Mouse (Mus musculus) skeletal muscle tissue, adult 2 months (tissue): ENCODE measurements at regions not wholly inside any gene's neighbourhood (a gene's known extent, or its start where the extent isn't known, plus 50 kb on each side); places are given as distances from the start of the nearest gene placed in this dataset.

ENCODE experiments used
- DNase-seq: peaks from one replicate; pipeline ENCODE4 v3.0.0-alpha.2; 2012; ENCODE audit warnings: low read depth, low spot score

DNA sequence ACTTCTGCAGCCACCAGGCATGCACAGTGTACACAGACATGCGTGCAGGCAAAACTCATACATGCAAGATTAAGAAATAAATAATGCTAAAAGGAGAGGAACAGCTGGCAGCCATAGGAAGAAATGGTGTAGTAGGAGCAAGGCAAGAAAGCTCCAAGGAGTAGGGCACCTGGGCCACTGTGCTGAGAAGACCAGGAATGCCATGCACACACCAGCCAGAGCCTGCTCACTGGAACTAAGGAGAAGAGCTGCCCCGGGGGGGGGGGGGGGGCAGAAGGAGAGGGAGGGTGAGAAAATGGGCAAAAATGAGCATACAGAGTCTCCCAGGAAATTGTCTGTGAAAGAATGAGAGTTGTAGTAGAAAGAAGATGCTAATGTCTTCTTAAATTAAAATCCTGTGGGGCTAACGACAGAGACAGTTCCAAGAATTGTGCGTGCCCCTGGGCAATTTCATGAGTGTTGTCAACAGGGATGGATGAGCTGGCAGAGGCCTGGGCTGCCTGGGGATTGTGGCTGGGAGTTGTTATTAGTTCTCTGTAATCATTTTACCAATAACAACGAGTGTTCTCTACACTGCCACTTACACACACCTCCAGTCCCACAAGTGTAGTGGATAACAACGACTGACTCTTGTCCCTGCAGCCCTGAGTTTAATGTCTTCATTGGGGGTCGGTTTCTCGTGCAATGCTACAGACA, 54.2 kb upstream of the Syt13 start:
- DNase-seq: no peak
